18 mouse cellular contexts compared by ENCODE assay signal in the genomic region with DNA sequence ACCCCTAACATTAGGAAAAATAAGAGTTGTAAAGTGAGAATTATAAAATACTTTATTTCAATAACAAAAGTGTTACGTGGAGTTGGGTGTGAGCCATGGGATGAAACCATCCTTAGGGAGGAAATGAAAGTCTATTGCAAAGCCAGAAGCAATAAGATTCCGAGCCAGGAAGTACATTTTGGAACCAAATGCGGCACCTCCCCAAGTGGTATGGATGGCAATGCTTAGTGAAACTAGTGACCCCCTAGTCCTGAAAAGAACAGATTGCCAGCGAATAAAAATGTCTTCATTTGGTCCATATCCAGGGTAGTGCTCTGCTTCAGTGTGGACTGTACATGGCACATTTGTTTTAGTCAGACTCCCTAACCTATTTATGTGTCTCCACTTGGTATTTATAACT. TPM values are rescaled to one million over a fixed set of nuclear protein-coding genes. Genes with fewer than 3 reads are reported as not detected.
"Had no signal": no experiment of that assay in that cellular context is flagged by ENCODE, and none has a peak within 500 bp of the region (broad histone marks: within the 10 kb centered on the region; RNA-seq: fewer than 3 reads in every experiment).

No protein-coding gene starts in this region.

- H3K4me1 ChIP-seq: liver, embryonic 13.5 days; lung, embryonic 15.5 days; megakaryocyte, embryonic 14.5 days; midbrain, embryonic 15.5 days; neural tube, embryonic 12.5 days had no signal

- DNase-seq: kidney, postnatal 25 days; layer of hippocampus, postnatal 36 days; liver; liver, embryonic 13.5 days; liver, postnatal 0 days; lung, postnatal 14 days; right cerebral cortex, postnatal 14 days; thymus, postnatal 4 days had no signal

- H3K4me3 ChIP-seq: limb, embryonic 12.5 days; liver, embryonic 13.5 days; lung, embryonic 15.5 days; megakaryocyte, embryonic 14.5 days; midbrain, embryonic 15.5 days; neural tube, embryonic 12.5 days had no signal

- H3K27ac ChIP-seq: limb, embryonic 12.5 days; liver, embryonic 13.5 days; lung, embryonic 15.5 days; macrophage; midbrain, embryonic 15.5 days; neural tube, embryonic 12.5 days had no signal

- H3K4me2 ChIP-seq: limb, embryonic 12.5 days; liver, embryonic 13.5 days; lung, embryonic 15.5 days; midbrain, embryonic 11.5 days; midbrain, embryonic 15.5 days; neural tube, embryonic 12.5 days had no signal

- H3K9ac ChIP-seq: limb, embryonic 12.5 days; liver, embryonic 13.5 days; liver, postnatal 0 days; lung, embryonic 15.5 days; midbrain, embryonic 15.5 days; neural tube, embryonic 12.5 days had no signal

- H3K9me3 ChIP-seq: limb, embryonic 12.5 days; liver, embryonic 13.5 days; lung, embryonic 15.5 days; midbrain, embryonic 15.5 days; neural tube, embryonic 12.5 days had no signal

- H3K27me3 ChIP-seq: limb, embryonic 12.5 days; liver, embryonic 13.5 days; lung, embryonic 15.5 days; megakaryocyte, embryonic 14.5 days; midbrain, embryonic 15.5 days; neural tube, embryonic 12.5 days had no signal

- ATAC-seq: liver, postnatal 0 days; midbrain, embryonic 15.5 days had no signal

- H3K36me3 ChIP-seq: limb, embryonic 12.5 days; liver, embryonic 13.5 days; lung, embryonic 15.5 days; midbrain, embryonic 15.5 days; neural tube, embryonic 12.5 days had no signal

RNA-seq across cellular contexts. Expression of gene Snap25, which starts 25.9 kb away (rescaled TPM):
- total RNA-seq: monocyte, adult 5-6 weeks; neutrophil, adult 5-6 weeks had no signal
- polyA plus RNA-seq: liver, postnatal 0 days; macrophage; spleen, adult 2 months had no signal
